Mouse (Mus musculus) sigmoid colon, adult 10 weeks (tissue): ENCODE measurements around the gene Col24a1. TPM values are rescaled to one million over a fixed set of nuclear protein-coding genes. Genes with fewer than 3 reads are reported as not detected.

Source experiments
- polyA plus RNA-seq: library from polyadenylated mRNA; stranded (reverse); fragments of 350-450 nt; fragmentation: Illumina TruSeq; extraction: RNeasy Lipid Tissue Mini Kit (QIAGEN cat#74804); gene quantifications from one replicate; pipeline ENCODE4 v1.2.3, GENCODE M21; 2014; ENCODE audit warnings: low read depth, low replicate concordance

Gene Col24a1
- 4.2 TPM for polyA plus RNA-seq

DNA sequence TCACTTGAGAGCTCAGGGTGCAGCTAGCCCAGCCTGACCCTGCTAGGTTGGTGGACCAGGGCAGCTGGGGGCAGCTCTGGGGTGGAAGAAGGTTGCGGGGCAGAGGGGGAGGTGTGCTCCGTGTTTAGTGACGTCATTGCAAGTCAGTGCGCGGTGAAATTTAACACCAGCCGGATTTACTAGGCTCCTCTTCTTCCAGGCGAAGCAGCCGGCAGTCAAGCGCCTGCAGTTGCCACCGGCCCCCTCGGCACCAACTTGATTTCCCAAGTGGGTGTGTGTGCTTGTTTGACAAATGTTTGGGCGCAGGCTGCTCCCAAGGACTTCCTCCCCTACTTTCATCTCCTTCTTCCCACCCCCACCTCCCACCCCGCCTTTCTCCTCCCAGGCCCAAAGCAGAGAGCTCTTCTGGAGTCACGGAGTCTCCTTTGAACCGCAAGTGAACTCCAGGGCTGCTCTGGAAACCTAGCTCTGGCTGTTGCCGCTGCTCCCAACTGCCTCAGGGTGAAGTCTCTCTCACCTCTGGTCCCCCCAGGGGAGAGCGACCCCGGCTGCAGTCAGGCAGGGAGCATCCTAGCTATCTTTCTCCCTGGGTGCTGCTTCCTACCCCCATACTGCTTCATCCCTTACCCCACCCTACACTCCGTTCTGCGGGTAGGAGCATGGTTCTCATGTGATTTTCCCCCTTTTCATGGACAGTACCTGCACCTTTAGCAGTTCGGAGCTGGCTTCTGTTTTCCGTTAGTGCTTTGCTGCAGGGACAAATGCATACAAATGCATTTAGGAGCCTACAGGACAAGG lies at the start of gene Col24a1:
Col24a1 (plus strand) TSS at position 136 of the 798 bp plus-strand sequence.

DNA sequence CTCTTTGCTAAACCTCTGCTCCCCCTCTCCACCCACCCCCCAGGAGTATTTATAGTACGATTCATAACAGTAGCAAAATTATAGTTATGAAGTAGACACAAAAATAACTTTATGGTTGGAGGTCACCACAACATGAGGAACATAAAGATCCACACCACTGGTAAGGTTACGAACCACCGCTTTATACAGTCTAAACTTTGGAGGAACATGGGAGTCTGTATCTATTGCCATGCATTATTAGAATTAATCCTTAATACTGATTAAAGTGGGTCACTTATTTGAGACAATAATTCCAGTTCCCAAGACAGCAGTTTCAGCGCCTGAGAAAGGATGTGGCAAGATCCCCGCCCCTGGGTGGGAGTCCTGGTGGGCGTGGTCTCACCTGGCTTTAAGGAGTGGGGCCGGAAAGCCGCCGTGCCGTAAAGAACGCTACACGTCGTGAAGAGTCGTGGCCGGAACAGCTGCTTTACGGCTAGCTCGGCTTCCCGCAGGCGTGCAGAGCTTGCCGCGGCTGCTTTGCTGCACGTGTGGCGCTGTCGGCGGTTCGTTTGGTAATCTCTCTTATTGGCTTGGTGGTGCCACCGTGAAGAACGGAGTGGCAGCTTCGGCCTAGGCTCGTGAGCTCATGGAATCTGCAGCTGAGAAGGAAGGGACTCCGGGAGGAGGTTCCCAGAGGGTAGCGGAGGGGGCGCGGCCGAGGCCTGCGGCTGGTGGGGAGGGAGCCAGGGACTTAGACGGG lies 283.6 kb downstream of the Col24a1 start, which contains the start of gene Znhit6:
Znhit6 (plus strand) TSS at position 463 of the 739 bp plus-strand sequence.

Other genes with a start within 250 kb of the Col24a1 start
- 1.6 TPM for gene Clca2, start 193.0 kb upstream of the Col24a1 start, polyA plus RNA-seq
- 82.0 TPM for gene Odf2l, start 173.9 kb upstream of the Col24a1 start, polyA plus RNA-seq